Mouse (Mus musculus) midbrain, embryonic 14.5 days (tissue): ENCODE measurements around the gene Srpr. TPM values are rescaled to one million over a fixed set of nuclear protein-coding genes. Genes with fewer than 3 reads are reported as not detected.
A peak's percentile ranks its signal among the peaks of the same experiment; 100 is the strongest.

Experiments
- ATAC-seq: fragments of 200-750 bp; cut with Nextera tagmentation; 2 replicates; pipeline ENCODE4 v1.8.0; 2017; ENCODE audit warnings: moderate number of reproducible peaks, moderate library complexity; ENCODE audit not compliant: low FRiP score, low TSS enrichment
- DNase-seq: peaks from one replicate; pipeline ENCODE4 v3.0.0-alpha.2; 2015
- H3K27ac ChIP-seq: fragments of 300-500 bp; sonication (generic); replicated peaks from 2 replicates; pipeline ENCODE4 v1.5.1; 2014; ENCODE audit warnings: mild to moderate bottlenecking, low read depth, low read length, moderate library complexity
- H3K27me3 ChIP-seq: fragments of 300-500 bp; sonication (generic); 2 replicates; pipeline ENCODE4 v1.6.1; 2014; ENCODE audit warnings: low read length, control low read depth, mixed read lengths; ENCODE audit not compliant: control insufficient read depth, insufficient read depth
- H3K36me3 ChIP-seq: fragments of 300-500 bp; sonication (generic); 2 replicates; pipeline ENCODE4 v1.6.1; 2014; ENCODE audit warnings: low read length, control low read depth; ENCODE audit not compliant: control insufficient read depth, insufficient read depth
- H3K4me1 ChIP-seq: fragments of 300-500 bp; sonication (generic); 2 replicates; pipeline ENCODE4 v1.6.1; 2014; ENCODE audit warnings: mild to moderate bottlenecking, antibody characterized with exemption, low read length, control low read depth; ENCODE audit not compliant: control insufficient read depth, insufficient read depth
- H3K4me2 ChIP-seq: fragments of 300-500 bp; sonication (generic); 2 replicates; pipeline ENCODE4 v1.6.1; 2014; ENCODE audit warnings: mild to moderate bottlenecking, low read length, moderate library complexity
- H3K4me3 ChIP-seq: fragments of 300-500 bp; sonication (generic); replicated peaks from 2 replicates; pipeline ENCODE4 v1.5.1; 2014; ENCODE audit warnings: low read depth, low read length
- H3K9ac ChIP-seq: fragments of 300-500 bp; sonication (generic); replicated peaks from 2 replicates; pipeline ENCODE4 v1.6.1; 2014; ENCODE audit warnings: mild to moderate bottlenecking, low read length, moderate library complexity
- H3K9me3 ChIP-seq: fragments of 300-500 bp; sonication (generic); 2 replicates; pipeline ENCODE4 v1.6.1; 2016; ENCODE audit warnings: low read length, control low read depth, mixed read lengths; ENCODE audit not compliant: control insufficient read depth
- WGBS: fragments of 180-500 bp; shearing (Covaris S2); extraction: QIAGEN DNeasy Blood & Tissue Kit; methylation state at CpG from one replicate; pipeline ENCODE4 v1.1.7; 2014; 5-methylcytosine and 5-hydroxymethylcytosine counted together
- polyA plus RNA-seq: library from polyadenylated mRNA; unstranded; fragments of >200 nt; fragmentation: Nextera tagmentation; extraction: Ambion mirVana; gene quantifications from 2 replicates; pipeline ENCODE4 v1.2.1, GENCODE M21; 2014

Gene Srpr
- polyA plus RNA-seq = 49.0 and 72.5 TPM in 2 replicates

GRCm38 (mm10) chr9:35199772-35200471 is at the start of gene Srpr, which contains the start of gene Tirap:
Gene Srpr, plus strand, starts transcription at chr9:35200175.
Gene Tirap, minus strand, starts transcription at chr9:35200291.
- peak; percentile 91 for ATAC-seq
- peak; percentile 88 for DNase-seq
- Histone ChIP-seq H3K27ac (peak within 1 kb of the TSS; percentile 26; the same call in 1 of the 2 replicates), H3K4me3 (peak within 1 kb of the TSS; percentile 54), H3K4me1 (peaks cover 10% of the 10 kb centered on the region), H3K27me3 (no peaks in the 10 kb centered on the region), H3K9me3 (no peaks in the 10 kb centered on the region), H3K4me2 (peak within 1 kb of the TSS; percentile 74), H3K9ac (peak within 1 kb of the TSS; percentile 69), H3K36me3 (peaks cover 6% of the 10 kb centered on the region; the same call in 1 of the 2 replicates)
- WGBS = under 1% methylated on average over 44 of the region's 44 CpGs

- Histone ChIP-seq H3K9me3 (no peaks in the 10 kb centered on the region), H3K27ac (no peak overlapping the region), H3K4me3 (no peak overlapping the region), H3K36me3 (no peaks in the 10 kb centered on the region), H3K4me2 (no peak overlapping the region), H3K27me3 (no peaks in the 10 kb centered on the region), H3K9ac (no peak overlapping the region), H3K4me1 (no peaks in the 10 kb centered on the region)
- DNase-seq (no peak), ATAC-seq (no peak)
- WGBS = 96% methylated on average over 1 of the region's 1 CpGs
Measured at GRCm38 (mm10) chr9:35152923-35153322, 47.1 kb upstream of the Srpr start.

DNA sequence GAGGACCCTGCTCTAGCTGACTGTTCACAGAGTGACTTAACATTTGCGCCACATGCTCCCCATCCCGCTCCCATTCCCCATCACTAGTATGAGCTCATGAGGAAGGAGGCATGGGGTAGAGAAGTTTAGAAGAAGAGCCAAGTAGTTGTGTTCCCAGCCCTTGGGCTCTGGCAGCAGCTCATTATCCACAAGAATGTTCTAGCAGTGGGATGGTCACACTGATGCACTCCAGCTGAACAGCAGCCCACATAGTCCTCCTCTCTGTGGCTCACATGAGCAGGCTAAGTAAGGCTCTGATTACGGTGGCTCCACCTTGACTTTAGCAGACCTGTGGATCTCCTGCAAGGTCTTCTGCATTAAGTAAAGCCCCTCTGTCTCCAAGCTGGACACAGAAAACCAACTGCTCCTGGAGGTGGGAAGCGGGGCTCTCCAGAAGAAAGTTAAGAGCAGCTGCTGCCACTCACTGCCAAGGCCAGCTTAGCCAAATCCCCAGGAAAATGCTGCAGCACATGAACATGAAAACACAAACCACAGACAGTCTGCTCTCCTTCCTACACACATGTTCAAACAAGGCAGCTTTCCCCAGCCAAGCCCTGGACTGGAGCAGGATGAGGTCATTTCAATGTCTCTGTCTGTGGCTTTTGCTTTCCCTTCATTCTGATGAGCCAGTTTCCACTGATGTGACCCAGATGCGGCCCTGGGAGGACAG is 43.8 kb upstream of the Srpr start:
- Histone ChIP-seq H3K27ac (no peak overlapping the region), H3K4me1 (no peaks in the 10 kb centered on the region), H3K9ac (no peak overlapping the region), H3K36me3 (no peaks in the 10 kb centered on the region), H3K4me3 (no peak overlapping the region), H3K9me3 (no peaks in the 10 kb centered on the region), H3K27me3 (no peaks in the 10 kb centered on the region), H3K4me2 (no peak overlapping the region)
- DNase-seq = no peak
- WGBS = 95% methylated on average over 5 of the region's 5 CpGs
- no peak for ATAC-seq

DNA sequence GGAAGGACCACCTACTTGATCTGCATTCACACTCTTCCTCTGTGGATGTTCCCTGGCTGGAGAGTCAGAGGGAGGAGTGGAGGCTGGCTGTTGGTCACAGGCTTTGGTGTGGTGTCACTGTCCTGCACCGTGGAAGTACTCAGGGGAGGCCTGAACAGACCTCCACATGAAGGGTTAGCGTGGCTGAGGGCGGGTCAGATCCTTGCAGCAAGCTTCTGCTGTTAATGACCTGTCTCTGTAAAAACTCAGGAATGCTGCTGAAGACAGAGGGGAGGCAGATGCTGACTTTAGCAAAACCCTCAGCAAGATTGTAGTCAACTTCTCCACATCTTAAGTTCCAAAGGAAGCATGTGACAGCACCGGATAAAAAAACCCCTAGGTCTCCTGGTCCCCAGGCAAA is 43.1 kb upstream of the Srpr start:
- no peak overlapping the region for H3K4me2 ChIP-seq

GRCm38 (mm10) chr9:35158477-35158876 is 41.5 kb upstream of the Srpr start:
- 83% methylated on average over 3 of the region's 3 CpGs for WGBS
- H3K27ac ChIP-seq = no peak overlapping the region
- no peak overlapping the region for H3K9ac ChIP-seq
- DNase-seq (no peak), ATAC-seq (no peak)
- no peaks in the 10 kb centered on the region for H3K4me1 ChIP-seq
- peaks cover 6% of the 10 kb centered on the region; the same call in 1 of the 2 replicates for H3K36me3 ChIP-seq
- H3K4me3 ChIP-seq = no peak overlapping the region
- no peak overlapping the region for H3K4me2 ChIP-seq
- H3K27me3 ChIP-seq = no peaks in the 10 kb centered on the region
- H3K9me3 ChIP-seq = no peaks in the 10 kb centered on the region

More for the DNA sequence above, 43.1 kb upstream of the Srpr start:
- WGBS = 93% methylated on average over 4 of the region's 4 CpGs
- Histone ChIP-seq H3K9me3 (no peaks in the 10 kb centered on the region), H3K4me3 (no peak overlapping the region), H3K36me3 (no peaks in the 10 kb centered on the region), H3K4me1 (no peaks in the 10 kb centered on the region), H3K27ac (no peak overlapping the region), H3K27me3 (no peaks in the 10 kb centered on the region), H3K9ac (no peak overlapping the region)
- ATAC-seq (no peak), DNase-seq (no peak)

DNA sequence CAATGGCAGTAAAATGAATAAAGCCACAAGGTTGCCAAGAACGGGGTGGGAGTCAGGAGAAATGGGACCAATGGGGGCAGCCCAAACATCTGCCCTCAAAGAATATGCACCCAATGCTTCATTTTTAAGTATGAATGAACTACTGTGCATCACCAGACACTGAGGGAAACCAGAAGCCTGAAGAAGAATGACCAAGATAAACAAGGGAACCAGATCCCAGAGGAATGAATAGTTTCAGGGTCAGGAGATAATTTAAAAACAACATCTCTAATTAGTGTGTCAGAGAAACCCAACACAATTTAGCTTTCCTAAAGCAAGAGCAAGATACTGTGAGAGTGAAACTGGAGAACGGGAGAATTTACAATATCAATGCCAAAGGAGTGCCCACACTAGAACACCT is 39.3 kb upstream of the Srpr start:
- no peak for ATAC-seq
- WGBS = 92% methylated on average over 2 of the region's 2 CpGs

GRCm38 (mm10) chr9:35161721-35162120 is 38.3 kb upstream of the Srpr start:
- Histone ChIP-seq H3K4me1 (no peaks in the 10 kb centered on the region), H3K9ac (no peak overlapping the region), H3K4me3 (no peak overlapping the region), H3K27me3 (no peaks in the 10 kb centered on the region), H3K36me3 (peaks cover 6% of the 10 kb centered on the region; the same call in 1 of the 2 replicates), H3K9me3 (no peaks in the 10 kb centered on the region), H3K27ac (no peak overlapping the region), H3K4me2 (no peak overlapping the region)
- ATAC-seq (no peak), DNase-seq (no peak)
- WGBS = 94% methylated on average over 7 of the region's 7 CpGs

More for the DNA sequence above, 39.3 kb upstream of the Srpr start:
- no peak overlapping the region for H3K9ac ChIP-seq
- no peaks in the 10 kb centered on the region for H3K9me3 ChIP-seq
- H3K36me3 ChIP-seq = peaks cover 6% of the 10 kb centered on the region; the same call in 1 of the 2 replicates
- H3K27me3 ChIP-seq = no peaks in the 10 kb centered on the region
- DNase-seq = no peak
- H3K4me3 ChIP-seq = no peak overlapping the region
- H3K27ac ChIP-seq = no peak overlapping the region
- no peaks in the 10 kb centered on the region for H3K4me1 ChIP-seq
- H3K4me2 ChIP-seq = no peak overlapping the region

- 93% methylated on average over 11 of the region's 11 CpGs for WGBS
Measured at GRCm38 (mm10) chr9:35163011-35163690, 36.8 kb upstream of the Srpr start.

More at GRCm38 (mm10) chr9:35163011-35163690, 36.8 kb upstream of the Srpr start:
- Histone ChIP-seq H3K4me1 (no peaks in the 10 kb centered on the region), H3K9ac (no peak overlapping the region), H3K9me3 (no peaks in the 10 kb centered on the region), H3K4me3 (no peak overlapping the region), H3K27me3 (no peaks in the 10 kb centered on the region), H3K27ac (no peak overlapping the region), H3K36me3 (peaks cover 6% of the 10 kb centered on the region; the same call in 1 of the 2 replicates), H3K4me2 (no peak overlapping the region)
- ATAC-seq (no peak), DNase-seq (no peak)
